Mouse (Mus musculus) layer of hippocampus, adult 11-12 months (tissue): ENCODE data around the gene Iqsec3.

Experiments used
- DNase-seq: peaks from one replicate; pipeline ENCODE4 v3.0.0; 2022; ENCODE audit warnings: low spot score

Gene Iqsec3

GRCm38 (mm10) chr6:121454549-121455494 is 18.7 kb downstream of the Iqsec3 start:
- DNase-seq, result no peak

DNA sequence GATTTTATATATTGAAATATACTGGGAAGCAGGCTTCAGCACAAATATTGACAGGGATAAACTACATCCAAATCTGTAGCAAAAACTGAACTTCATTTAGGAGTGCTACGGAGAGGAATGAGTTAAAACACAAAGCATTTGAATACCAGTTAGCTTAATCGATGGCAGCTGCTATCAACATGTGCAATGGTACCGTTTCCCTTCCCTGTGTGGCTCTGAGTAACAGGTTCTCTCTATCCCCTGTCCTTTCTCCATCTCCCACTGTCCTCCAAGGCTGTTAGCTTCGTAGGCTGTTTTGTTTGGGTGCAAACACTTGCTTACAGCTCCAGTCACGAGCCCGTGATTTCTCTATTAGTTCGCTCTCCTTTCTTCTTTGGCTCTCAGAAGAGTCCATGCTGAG is 19.7 kb downstream of the Iqsec3 start:
- no peak for DNase-seq

- DNase-seq, result no peak
These were observed 21.8 kb downstream of the Iqsec3 start for GRCm38 (mm10) chr6:121451703-121452102.

DNA sequence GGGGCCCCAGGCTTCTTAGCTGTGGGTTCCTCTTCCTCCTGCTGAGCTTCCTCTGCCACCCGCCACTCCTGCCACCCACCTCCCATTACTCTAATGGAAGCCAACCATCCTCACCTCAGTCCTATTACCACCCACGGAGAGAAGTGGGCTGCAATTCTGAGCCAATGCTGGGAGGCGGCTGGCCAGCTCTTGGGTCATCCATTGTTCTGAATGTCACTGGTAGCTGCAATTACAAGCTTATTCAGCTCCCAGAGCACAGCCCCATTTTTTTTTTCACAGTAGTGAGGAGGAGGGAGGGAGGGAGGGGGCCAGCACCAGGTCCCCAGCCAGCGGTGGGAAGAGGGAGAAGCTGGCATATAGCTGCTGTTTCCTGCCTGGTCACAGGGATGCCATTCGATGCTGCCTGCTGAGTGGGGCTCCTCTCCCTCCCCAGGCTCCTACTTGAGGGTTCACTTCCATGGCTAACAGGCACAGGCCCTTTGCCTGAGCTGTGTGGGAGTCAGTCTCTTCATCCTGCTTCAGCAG is 32.7 kb downstream of the Iqsec3 start:
- no peak for DNase-seq

DNA sequence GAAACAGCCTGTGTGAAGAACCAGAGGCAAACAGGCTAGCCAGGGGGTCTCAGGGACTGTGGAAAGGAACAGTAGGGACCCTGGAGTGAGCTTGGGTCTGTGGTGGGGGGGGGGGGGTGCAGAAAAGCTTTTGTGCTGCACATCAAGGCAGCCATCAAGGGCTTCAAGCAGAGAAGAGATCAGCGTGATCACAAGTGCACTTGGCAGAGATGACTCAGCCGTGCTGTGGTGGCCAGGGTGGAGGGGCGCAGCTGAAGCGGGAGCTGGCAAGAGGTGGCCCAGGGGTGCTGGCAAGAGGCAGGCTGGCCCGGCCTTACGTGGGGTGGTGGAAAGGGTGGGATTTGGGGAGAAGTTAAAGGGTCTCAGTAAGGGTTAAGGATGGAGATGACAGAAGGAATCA is 48.6 kb downstream of the Iqsec3 start:
- DNase-seq, result no peak

DNA sequence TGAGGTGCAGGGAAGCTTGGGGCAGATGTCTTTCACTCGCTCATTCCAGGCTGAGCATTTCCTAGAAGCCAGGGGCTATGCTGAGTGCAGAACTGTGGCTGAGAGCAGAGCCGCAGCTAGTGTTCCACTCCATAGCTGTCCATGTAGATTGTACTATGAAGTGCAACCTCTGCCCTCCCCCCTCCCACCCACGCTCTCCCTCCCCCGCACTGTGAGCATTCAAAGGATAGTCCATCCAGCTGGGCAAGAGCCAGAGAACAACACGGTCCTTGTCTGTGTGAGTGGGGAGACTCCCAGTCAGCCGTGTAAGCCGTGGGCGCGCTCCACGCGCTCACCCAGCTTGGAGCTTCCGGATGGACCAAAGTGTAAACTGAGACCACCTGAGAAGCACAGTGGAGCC is 49.1 kb downstream of the Iqsec3 start:
- no peak for DNase-seq

DNA sequence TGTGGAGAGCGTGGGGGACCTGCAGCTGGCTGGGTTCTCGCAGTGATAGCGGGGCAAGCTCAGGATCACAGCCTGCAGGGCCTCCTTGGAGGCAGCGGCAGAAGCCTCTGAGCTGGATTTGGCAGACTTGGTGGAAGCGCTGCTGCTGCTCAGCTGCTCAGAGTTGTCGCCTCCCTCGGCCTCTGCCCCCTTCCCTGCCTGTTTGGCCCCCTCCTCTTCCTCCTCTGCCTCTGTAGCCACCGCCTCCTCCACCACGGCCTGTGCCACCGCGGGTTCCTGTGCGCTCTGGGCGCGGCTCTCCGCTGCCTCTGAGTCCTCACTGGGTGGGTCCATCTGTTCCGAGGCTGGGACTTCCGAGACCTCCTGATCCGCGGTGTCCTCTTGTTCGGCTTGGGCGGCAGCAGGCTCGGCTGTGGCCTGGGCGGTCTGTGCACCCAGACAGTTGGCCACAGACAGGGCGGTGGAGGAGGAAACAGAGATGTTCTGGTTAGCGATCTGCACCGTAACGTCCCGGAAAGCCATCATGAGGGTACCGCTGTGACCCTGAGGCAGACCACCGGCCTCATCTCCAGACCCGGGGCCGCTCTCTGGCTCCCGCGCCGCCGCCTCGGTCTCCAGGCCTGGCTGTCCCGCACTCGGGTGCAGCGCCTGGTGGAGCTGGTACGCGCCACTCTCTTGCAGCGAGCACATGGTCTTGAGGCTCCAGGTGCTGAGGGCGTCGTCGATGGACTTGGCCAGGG is 60.8 kb downstream of the Iqsec3 start:
- DNase-seq, result no peak

- no peak for DNase-seq
These were observed 65.9 kb downstream of the Iqsec3 start for GRCm38 (mm10) chr6:121407571-121408011.

DNA sequence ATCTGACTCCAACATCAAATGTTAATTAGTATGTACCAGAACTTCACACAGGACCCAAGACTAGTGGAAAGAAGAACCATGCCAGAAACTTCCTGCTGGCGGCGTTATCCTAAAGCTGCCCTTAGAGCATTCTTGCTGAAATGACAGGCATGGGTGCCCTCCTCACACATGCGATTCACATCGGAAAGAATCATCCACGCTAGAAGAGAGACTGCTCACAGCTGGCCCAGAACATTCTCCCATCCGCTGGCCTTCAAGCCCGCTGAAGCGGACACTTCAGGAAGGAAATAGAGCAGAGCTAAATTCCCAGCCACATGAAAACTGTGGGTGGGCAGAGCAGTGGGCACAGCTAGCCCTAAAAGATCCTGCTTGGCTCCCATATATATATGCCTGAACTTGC is 68.2 kb downstream of the Iqsec3 start:
- DNase-seq, result no peak

DNA sequence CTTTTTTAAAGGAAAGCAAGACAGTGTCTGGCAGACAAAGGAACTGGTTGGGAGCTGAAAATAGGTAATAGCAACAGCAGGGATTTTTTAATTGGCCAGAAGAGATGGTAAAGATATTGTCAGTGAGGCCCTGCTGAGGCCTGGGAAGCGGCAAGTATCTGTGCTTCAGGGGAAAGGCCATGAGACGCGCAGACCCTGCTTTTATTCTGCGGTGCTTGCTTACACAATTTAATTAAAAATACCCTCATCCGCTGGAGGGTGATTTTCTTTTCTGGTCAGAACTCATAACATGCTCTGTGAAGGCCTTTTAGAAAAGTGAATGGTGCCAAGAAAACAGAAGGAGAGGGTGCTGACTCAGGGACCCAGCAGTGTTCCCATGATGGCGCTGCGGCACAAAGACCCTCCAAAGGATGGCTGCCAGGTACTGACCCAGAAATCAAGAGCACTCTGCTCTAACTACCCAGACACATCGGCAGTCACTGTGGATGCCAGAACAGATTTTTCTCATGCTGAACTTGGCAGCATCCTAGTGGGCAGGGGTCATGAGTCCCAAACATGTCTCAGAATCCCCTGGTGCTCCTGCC is 70.7 kb downstream of the Iqsec3 start:
- DNase-seq, result no peak

- DNase-seq, result no peak
These were observed 71.4 kb downstream of the Iqsec3 start for GRCm38 (mm10) chr6:121401826-121402660.

DNA sequence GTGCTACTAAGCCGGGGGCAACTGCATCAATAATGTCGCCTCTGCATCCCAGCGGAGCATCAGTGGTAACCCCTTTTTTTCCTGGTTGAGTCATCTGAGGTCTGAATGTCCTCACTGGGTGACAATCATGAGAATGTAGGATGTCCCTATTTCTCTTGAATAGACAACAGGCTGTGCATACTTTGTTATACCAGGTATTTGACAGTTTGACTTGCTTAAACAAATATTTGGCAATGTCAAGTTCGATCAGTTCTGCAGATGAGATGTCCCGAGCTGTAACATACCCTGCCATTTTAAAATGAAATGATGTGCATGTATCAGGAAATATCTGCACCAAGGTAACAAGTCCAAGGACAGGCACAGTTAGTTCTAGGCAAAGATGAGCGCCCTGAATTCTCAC is 72.3 kb downstream of the Iqsec3 start:
- DNase-seq, result no peak

DNA sequence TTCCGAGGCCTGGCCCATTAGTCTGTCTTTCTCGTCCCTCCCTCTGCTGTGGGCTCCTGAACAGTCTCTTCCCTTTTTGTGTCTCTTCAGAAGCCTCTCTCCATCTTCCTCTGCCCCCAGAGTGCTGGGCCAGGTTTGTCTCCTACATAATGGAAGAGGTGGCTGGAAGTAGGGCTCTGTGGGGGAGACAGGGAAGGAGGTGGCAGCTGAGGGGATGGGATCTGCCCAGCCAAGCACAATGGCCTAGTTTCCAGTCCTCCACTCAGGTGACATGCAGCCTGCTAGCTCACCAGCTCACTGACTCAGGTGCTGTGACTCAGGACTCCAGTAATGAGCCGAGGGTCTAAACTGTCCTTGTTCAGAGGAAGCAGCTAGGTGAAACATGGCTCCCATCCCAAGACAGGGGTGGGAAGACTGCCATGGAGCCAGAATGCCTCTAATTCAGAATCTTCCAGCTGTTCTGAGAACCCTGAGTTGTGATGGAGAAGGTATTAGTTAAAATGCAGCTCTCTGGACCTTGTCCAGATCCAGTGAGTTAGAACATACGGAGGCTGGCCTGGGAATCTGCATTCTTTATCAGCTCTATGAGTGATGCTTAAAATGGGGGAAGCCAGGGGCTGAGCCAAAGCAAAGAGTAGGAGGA is 80.7 kb downstream of the Iqsec3 start:
- DNase-seq, result no peak

DNA sequence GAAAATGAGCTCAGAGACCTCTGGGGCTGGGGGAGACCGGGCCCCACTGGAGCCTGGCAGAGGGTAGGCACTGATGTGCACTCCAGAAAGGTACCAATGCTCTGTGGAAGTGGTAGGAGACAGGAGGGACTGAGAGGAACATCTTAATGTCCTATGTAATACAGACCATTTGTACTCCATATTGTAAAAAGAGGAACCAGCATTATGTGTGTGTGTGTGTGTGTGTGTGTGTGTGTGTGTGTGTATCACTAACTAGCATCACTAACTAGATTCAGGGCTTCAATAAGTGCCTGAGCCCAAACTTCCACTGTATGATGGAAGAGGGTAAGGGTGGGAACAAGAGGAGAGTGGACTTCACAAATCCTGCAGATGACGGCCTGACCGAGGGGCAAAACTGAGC is 88.1 kb downstream of the Iqsec3 start:
- no peak for DNase-seq

- DNase-seq, result no peak
These were observed 91.4 kb downstream of the Iqsec3 start for GRCm38 (mm10) chr6:121382071-121382470.

DNA sequence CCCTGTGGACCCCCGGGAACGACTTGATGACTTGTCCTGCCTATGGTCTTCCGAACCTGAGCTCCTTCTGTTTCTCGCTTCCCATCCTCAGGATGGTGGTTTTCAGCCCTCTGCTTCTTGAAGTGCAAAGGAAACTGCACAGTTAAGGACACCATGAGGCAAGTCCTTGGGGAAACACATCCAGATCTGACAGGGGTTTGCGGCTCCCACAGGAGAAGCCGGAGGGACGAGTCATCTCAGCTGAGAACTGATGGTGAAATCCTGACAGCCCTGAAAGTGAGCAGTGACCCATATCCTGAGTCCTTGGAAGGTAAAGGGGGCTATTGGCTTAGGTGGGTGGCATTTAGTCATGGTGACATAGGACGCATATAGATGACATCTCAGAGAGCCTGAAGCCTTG is 92.9 kb downstream of the Iqsec3 start:
- no peak for DNase-seq

GRCm38 (mm10) chr6:121378256-121378655 is 95.2 kb downstream of the Iqsec3 start:
- no peak for DNase-seq

- DNase-seq, result no peak
These were observed 97.3 kb downstream of the Iqsec3 start for GRCm38 (mm10) chr6:121376159-121376558.

- DNase-seq, result no peak
These were observed 102.1 kb downstream of the Iqsec3 start for GRCm38 (mm10) chr6:121371197-121371980.

DNA sequence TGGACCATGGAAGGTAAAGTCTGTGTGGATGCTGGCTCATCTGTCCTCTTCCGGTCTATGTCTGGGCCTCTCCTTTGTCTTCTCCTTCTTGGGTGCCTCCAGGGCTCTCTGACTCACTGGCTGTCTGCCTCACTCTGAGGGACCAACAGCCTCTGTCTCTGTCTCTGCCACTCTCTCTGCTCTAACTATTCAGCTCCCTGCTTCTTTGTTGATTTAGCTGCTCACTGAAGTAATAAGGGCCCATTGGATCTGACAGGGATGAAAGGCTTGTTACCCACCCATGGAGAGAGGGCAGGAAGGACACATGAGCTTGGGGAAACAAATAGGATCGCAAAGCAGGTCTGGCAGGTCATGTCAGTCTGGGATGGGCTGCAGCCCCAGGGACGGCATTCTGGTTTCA is 106.4 kb downstream of the Iqsec3 start:
- DNase-seq, result no peak
